Mouse (Mus musculus): ENCODE results near the gene Igf1r.

Gene Igf1r

DNA sequence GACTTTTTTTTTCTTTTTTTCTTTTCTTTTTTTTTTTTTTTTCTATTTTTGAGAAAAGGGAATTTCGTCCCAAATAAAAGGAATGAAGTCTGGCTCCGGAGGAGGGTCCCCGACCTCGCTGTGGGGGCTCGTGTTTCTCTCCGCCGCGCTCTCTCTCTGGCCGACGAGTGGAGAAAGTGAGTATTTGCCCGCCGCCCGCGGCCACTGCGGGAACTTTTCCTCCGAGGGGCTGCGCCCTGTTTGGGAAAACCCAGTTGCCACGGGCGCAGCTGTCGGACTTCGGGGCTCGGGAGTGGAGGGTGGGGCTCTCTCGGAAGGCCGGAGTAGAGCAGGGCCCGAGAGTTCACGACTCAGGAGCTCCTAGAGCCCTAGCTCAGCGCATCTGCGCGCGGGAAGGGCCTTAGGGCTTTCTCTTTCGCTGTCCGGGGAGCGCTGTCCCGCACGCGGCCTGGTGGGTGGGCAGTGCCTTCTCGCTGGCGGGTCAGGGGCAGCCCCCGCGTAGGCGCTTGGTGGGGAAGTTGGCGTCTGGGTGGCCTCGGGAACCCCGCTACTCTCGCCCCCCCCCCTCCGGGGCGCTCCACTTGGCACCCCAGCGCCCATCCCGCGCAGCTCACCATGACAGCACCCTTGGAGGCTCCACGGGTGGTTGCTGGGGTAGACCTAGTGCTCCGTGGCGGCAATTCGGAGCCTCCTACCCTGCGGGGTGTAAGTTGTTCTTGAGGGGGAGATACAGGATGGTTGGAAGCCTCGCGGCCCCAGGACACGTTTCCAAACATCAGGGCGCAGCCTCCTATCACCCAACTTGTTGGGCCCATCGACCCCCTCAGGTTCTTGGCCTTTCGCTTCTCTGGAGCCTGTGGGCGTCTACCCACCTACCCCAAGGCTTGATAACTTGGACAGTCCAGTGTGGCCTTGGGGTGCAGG, at the start of gene Igf1r:
Gene Igf1r (plus strand): TSS at position 51 of the 924 bp plus-strand sequence.
- no peak for DNase-seq (ENCODE audit: extremely low read depth, low read depth, low spot score)

DNA sequence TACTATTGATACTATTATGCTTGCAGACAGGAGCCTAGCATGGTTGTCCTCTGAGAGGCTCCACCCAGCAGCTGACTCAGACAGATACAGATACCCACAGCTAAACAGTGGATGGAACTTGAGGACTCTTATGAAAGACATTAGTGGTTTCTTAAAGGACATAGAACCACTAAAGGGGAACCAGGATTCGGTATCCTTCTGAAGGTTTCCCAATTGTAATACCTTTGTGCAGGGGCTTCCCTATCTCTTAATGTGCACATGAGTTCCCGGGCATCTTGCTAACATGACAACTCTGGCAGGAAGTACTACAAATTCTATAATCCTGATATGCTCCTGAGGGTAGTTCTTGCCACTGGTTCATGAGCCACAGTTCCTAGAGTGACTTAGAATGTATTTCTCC, 46.3 kb upstream of the Igf1r start:
- no peak for DNase-seq (ENCODE audit: extremely low read depth, low read depth, low spot score)

DNA sequence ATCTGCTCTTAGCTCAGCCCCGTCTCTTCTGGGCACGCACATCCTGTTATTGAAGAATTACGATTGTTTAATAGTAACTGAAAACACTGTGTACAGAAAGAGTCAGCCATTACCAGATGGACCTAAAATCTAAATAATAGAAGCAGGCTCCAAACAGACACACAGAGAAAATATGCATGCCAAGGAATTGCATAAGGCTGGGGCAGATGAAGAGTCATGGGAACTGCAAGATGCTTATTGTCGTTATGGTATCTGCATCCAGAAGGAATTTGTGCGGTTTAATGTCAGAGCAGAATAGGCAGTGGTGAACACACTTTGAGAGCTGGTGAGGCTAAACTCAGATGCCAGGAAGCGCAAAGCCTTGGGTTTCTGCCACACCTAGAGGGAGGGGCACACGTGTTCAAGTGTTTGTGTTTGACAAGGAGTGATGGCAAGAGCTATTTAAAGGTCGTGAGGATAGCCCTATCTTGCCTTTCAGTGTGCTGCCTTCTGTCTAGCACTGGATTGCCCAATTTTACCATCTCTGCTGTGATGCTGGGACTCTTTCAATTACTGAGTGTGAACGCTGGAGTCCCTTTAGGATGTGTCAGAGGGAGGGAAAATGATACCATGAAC, 44.7 kb upstream of the Igf1r start:
- no peak for DNase-seq (ENCODE audit: extremely low read depth, low read depth, low spot score)

DNA sequence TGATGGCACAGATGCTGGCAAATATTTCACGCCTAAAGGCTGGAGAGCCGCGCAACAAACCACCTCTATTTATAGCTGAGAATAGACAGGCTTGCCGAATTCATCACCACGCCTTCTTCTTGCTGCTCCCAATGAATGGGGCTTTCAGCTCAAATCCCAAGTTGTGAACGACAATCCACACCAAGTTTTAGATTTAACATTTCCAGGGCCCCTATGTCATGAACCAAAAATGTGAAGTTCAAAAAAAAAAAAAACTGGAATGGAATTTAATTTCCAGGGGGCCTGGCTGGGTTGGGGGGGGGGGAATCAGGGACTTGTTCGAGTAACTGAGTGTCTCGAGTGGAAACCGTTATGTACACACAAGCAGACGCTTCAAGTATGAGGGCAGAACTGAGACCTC, 42.1 kb upstream of the Igf1r start:
- no peak for DNase-seq (ENCODE audit: extremely low read depth, low read depth, low spot score)

DNA sequence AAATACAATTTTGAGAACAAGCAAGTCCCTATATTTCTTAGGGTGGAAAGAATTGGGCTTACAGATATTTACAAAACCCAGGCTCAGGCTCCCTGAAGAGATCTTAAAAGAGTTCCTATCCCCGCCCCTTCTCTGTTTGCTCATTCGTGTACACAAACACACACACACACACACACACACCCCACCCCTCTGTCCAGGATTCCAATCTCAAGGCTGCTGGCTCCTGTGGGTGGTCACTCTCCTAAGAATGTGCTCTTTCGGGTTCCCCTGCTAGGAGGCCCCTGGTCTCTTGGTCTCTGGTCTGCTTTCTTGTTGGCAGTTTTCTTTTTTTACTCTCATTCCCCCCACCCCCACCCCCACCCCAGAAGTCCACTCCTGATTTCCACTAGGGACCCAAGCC, 41.7 kb upstream of the Igf1r start:
- no peak for DNase-seq (ENCODE audit: extremely low read depth, low read depth, low spot score)

DNA sequence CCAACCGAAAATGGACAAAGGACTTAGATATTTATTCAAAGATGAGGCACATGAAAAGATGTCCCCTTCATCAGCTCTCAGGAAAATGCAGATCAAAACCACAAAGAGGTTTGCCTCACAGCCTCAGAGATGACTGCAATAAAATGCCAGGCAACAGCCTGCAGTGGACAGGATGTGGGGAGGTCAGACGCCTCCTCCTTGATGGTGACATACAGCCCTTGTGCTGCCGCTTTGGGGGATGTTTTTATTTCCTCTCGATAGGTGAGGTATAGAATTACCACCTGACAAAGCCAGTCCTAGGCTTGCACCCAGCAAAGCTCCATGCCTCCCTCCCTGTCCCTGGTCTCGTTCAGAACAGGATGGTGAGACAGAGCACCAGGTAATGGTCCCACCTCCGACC, 40.8 kb upstream of the Igf1r start:
- DNase-seq (ENCODE audit: extremely low read depth, low read depth, low spot score) = no peak

DNA sequence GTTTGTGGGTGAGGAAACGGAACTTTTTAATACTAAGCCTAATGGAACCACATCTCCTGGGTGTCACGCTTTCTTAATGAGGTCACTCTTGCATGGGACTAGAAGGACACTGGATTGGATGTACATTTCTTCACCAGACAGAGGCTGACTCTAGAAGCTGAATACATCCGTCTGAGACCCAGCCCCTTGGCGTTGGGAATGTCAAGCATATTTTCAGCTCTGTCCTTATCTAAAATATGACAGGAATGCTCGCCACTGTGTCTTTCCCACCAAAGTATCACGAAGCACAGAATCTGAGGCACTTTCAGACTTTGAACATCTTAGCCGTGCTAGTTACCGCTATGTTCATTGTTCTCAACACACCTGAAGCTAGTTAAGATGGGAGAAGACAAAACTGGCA, 35.7 kb upstream of the Igf1r start:
- no peak for DNase-seq (ENCODE audit: extremely low read depth, low read depth, low spot score)

DNA sequence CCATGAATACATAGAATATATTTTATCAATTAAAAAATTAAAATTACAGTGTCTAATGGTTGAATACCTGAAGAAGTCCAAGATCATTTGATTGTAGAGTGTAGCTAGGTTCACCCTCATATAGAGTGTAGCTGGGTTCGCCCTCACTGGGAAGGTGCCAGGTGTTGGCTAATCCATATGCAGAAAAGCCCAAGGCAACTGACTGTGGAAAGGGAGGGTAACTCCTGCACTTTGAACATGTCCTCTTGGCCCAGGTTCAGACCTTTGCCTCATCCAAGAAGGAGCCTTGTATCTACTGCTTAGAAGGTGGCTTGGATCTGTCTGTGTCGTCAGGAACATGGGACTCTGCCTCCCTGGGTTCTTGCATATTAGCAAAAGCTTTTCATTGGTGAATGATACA, 34.9 kb upstream of the Igf1r start:
- DNase-seq (ENCODE audit: extremely low read depth, low read depth, low spot score) = peak; percentile 2

DNA sequence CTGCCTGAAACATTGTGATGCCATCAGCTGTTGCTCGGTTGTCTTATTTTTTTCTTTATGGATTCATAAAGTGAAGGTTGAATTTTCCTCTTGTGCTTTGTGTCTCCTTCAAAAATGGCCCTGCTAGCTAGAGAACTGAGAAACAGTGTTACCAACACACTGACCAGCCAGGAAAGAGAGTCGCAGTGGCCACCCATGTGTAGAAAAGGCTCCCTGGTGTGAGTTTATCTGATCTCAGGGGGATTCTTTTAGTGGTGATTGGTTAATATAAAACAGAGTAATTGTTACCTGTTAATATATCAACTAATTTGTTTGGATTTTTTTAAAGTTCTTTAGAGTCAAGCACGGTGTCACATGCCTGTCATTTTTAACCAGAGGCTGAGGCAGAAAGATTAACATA, 33.2 kb upstream of the Igf1r start:
- no peak for DNase-seq (ENCODE audit: extremely low read depth, low read depth, low spot score)

DNA sequence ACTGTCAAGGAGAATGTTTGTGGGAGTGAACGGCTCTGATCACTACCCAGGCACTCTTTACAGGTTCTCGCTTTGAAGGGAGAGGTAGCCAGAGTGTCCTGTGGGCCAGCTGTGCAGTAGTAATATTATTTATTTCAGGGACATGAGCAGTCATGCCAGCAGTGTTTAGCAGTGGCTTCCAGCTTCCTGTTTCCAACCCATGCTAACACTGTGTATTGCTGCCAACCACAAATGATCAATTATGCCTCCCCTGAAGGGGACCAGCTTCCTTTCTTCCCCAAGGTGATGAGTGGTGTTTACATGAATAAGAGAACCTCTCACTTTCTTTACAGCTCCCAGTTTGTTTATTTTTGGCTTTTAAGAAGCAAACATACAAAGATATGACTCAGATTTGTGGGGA, 28.4 kb upstream of the Igf1r start:
- DNase-seq (ENCODE audit: extremely low read depth, low read depth, low spot score) = no peak

DNA sequence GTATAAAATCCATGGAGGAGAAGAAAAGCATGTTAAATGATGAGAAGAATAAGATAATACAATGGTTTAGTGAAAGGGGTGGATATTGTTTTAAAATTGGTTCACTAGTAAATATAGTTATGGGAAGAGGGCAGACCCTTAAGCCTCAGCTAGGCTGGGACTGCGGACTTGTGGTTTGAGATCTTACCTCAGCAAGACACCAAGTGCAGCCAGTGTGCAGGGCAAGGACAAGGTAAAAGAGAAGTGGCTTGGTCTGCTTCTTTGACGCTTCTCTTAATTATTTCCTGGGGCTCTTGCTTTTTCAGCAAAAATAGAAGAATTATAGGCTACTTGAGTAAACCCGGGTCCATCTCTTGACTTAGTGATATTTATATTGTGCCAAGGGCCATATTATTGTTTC, 22.5 kb upstream of the Igf1r start:
- no peak for DNase-seq (ENCODE audit: extremely low read depth, low read depth, low spot score)

DNA sequence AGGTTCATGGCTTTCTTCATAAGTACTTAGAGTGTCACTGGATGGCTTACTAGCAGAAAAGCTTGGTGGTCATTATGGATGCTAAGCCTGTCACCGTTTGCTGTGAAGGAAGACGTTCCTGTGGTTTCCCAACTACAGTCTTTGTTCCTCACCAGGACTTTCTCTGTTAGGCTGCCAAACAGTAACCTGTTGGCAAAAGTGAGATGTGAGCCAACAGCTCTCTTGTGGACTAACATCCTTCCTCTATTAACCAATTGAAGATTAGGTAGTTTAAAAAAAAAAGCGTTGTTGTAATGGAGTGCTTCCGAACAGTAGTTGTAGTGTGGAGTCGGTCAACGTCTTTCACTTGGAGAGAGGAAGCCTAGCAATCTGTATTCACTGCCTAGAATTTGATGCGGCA, 15.8 kb upstream of the Igf1r start:
- DNase-seq (ENCODE audit: extremely low read depth, low read depth, low spot score) = no peak

DNA sequence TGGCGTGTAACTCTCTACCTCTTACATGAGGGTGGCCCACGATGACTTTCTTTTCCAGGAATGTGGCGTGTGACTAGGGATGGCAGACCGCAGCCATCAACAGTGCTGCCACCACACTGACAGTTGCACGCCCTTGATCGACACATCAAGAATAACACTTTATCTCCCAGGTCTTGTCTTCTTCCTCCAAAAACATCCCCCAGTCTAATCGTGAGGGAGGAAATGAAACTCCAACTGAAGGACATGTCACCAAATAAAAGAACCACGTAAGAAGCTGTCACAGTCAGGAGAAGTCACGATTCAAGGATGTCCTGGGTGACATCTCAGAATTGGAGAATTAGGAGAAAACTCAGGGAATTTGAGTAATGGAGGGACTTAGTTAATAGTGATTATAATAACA, 8.8 kb upstream of the Igf1r start:
- DNase-seq (ENCODE audit: extremely low read depth, low read depth, low spot score) = no peak

DNA sequence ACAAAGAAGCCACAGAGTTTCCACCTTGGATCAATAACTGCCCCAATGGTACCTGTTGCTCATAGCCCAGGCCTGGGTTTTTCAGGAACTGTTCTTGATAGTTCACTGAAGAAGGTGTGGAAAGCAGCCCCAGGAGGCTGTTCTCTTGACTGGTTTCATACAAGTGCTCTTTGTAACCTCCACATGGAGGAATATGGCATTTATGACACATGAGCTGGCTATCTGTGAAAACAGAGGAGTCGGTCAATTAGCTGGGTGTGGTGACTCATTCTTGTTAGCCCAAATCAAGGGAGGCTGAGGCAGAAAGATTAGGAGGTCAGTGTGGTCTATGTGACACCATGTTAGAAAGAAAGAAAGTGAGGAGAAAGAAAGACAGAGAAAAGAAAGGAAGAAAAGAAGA, 5.7 kb upstream of the Igf1r start:
- no peak for DNase-seq (ENCODE audit: extremely low read depth, low read depth, low spot score)

DNA sequence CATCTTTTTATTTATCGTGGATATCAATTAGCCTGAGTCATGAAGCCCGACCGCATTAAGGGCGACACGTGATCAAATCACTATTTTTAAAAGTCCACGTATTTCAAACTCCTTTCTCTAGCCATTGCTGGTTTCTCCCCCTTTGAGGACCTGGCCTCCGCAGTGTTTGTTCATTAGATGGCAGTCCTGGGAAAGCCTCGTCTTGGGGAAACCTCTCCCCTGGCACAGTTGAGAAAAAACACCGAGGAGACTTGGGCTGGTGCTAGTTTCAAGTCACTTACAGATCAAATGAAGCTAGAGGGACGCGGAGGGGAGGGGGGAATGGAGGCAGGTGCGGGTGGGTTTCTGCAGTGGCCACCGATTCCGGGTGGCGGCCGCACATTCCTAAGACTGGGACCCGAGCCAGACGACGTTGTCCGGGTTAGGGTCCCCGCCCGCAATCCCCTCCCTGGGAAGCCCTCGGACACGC, 2.2 kb upstream of the Igf1r start:
- DNase-seq (ENCODE audit: extremely low read depth, low read depth, low spot score) = no peak

DNA sequence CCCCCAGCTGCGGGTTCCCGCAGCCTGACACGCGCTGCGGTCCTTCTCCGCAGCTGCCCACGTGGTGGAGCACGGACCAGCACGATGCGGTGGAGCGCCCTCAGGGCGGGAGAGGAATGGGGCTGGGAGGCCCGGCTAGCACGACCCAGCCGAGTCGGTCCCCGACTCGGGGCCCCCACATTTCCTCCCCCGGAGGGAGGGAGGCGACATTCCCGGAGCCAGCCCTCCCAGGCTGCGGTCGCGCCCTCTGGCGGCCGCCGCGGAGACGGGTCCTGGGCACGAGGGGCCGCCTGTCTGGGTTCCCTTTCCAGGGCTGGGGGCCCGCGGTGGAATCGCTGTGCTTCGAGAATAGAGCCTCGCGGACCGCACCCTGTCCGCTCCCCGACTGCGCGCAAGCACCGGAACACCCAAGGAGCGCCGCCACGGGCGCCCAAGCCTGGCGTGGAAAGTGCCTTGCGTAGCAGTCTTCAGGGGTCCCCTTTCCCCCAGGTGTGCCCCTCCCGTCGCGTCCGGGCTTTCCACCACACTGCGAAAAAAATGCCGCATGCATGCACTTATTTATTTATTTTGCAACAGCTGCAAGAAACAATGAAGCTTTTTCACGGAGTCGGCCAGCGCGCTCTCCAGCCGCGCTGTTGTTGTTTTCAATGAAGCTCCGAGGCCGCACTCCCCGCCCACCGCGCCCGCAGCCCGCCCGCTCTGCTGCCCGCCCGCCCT, 1.7 kb upstream of the Igf1r start:
- no peak for DNase-seq (ENCODE audit: extremely low read depth, low read depth, low spot score)

DNA sequence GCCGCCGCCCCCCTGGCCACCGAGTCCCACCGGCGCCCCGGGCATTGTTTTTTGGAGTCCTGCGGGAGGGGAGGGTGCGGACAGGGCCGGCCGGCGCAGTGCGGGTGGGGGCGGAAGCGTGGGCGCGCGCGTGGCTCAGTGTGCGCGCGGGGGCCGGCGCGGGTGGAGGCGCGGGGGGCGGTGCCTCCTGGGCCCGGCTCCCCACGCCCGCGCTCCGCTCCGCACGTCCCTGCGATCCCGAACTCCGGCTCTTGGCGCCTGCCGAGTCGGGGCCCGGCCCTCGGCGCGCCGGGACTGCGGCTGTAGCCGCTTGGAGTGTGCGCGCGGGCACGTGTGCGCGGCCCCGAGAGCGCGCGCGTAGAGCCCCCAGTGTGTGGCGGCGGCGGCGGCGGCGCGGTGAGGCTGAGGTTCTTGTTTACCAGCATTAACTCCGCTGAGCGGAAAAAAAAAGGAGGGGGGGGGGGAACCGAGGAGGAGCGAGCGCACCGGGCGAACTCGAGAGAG, 1.0 kb upstream of the Igf1r start:
- DNase-seq (ENCODE audit: extremely low read depth, low read depth, low spot score) = no peak

DNA sequence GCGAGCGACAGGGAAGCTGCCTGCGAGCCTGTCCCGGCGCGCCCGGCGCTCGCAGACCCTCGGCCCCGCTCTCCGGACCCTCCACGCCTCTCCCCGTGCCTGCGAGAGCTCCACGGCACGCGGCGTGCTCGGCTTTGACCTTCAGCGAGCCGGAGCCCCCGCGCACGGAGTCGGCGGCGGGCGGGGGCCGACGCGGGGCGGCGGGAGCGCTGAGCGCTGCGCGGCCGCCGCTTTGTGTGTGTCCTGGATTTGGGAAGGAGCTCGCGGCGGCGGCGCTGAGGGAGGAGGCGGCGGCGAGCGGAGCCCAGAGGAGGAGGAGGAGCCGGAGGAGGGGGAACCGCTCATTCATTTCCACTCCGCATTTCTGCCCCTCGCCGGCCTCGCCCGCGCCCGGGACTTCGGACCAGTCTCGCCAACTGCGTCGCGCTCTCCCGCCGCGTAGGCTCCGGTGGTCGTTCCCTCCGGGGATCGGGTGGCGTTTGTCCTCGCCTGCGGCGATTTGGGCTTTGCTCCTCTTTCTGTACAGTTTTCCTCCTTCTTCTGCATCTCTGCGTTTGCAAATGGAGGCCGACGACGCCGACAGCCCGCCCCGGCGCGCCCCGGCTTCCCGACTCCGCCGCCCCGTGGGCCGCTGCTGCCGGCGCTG, 468 bp upstream of the Igf1r start:
- no peak for DNase-seq (ENCODE audit: extremely low read depth, low read depth, low spot score)

DNA sequence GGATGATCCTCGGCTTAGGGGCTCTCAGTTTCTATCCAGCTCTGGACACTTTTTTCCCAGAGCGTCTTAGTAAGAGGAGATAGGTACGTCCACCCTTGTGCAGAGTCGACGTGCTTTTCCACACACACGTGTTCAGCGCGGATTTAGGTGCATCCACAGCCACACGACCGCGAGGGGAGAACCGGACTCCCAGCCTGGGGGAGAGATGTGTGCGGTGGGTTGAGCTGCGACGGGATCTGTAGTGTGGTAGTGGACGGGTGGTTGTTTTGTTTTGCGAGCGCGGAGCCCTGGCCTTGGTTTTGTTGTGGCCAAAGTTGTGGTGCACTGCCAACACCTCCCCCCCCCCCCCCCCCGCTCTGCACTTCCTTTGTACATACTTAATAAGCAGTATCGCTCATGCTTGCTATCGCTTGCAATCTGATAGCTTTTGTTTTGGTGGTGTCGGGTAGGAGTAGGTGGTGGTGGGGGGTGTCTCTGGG, 1.2 kb downstream of the Igf1r start:
- no peak for DNase-seq (ENCODE audit: extremely low read depth, low read depth, low spot score)

DNA sequence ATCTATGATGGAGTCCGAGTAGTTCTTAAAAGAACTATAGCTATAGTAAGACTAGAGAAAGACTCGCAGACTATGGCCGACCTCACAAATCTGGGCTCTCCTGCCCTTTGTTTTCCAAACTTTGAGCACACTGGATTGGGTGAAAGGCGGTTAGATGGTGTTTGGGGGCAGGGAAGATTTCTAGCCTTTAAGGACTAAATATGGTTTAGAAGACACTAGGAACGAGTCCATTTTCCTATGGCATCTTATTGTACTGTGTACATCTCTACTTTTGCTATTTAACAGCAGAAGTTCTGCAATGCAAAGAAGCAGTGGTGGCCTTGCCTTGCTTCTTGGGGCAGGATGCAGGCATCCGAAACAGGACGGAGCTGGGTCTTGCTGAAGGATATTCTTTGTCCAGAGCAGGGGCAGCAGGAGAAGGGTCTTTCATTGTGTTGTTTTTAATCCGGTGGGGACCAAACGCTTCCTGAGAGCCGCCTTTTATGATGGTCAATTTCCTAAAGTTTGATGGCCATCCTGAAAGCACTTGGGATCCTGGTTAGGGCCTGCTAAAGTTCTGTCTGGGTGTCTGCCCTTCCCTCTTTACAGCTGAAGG, 2.1 kb downstream of the Igf1r start:
- DNase-seq (ENCODE audit: extremely low read depth, low read depth, low spot score) = no peak

DNA sequence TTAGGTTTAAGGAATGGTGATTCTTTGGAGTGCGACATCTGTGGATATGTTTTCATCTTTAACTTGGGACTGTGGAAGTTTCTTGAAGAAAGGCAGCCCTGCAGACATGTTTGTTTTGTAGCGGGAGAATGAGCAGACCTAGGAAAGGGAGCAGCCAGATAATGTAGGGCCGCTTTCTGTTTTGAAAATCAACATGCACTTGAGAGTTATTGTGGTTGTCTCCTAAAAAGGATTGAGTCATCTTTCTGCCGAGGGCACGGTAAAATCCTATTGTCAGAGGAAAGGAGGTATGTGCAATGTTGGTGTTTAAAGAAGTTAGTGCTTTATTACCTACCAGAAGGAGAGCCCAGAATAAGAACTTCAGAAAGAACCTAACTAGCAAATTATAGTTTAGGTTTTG, 2.6 kb downstream of the Igf1r start:
- no peak for DNase-seq (ENCODE audit: extremely low read depth, low read depth, low spot score)
